Comparison of ENCODE assay signal across 30 mouse cellular contexts in the genomic region with DNA sequence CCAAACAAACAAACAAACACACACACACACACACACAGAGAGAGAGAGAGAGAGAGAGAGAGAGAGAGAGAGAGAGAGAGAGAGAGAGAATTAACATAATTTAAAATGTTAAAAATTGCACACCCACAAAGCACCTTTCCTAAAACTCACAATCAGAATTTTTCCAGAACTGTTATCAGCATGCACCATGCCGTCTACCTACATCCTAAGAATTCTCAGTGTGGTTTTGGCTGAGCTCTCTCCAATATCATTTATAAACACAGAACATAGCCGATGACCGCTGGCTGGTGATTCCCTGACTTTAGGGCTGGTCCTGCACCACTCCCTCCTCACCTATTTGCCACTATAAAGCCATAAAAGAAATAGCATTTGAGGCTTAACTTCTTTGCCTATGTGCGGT.
"Had no signal": no experiment of that assay in that cellular context is flagged by ENCODE, and none has a peak within 500 bp of the region (broad histone marks: within the 10 kb centered on the region; RNA-seq: fewer than 3 reads in every experiment).

No protein-coding gene starts in this region.

- DNase-seq: heart, postnatal 10 days; heart, postnatal 14 days; heart, postnatal 36 days; heart, postnatal 4 days; kidney, adult 11 months; kidney, adult 18-20 months; kidney, adult 2 months; kidney, adult 8-10 months; kidney, adult 9 months; kidney, postnatal 10 days; kidney, postnatal 14 days; kidney, postnatal 25 days; kidney, postnatal 36 days; kidney, postnatal 4 days; layer of hippocampus, adult 9-11 months; layer of hippocampus, postnatal 36 days had no signal

- H3K4me3 ChIP-seq: heart, embryonic 12.5 days; heart, embryonic 13.5 days; heart, embryonic 15.5 days; hindbrain, embryonic 10.5 days; hindbrain, embryonic 12.5 days; hindbrain, embryonic 13.5 days; hindbrain, embryonic 15.5 days; intestine, embryonic 15.5 days; kidney, embryonic 15.5 days; layer of hippocampus, adult 2 months; left cerebral cortex, adult 2 months had no signal

- H3K36me3 ChIP-seq: heart, embryonic 12.5 days; heart, embryonic 15.5 days; hindbrain, embryonic 10.5 days; hindbrain, embryonic 12.5 days; hindbrain, embryonic 13.5 days; hindbrain, embryonic 15.5 days; intestine, embryonic 15.5 days; kidney, embryonic 15.5 days had no signal

- H3K9ac ChIP-seq: heart, embryonic 12.5 days; heart, embryonic 13.5 days; heart, embryonic 15.5 days; hindbrain, embryonic 12.5 days; hindbrain, embryonic 13.5 days; hindbrain, embryonic 14.5 days; hindbrain, embryonic 15.5 days; intestine, embryonic 15.5 days; kidney, embryonic 15.5 days had no signal

- H3K27me3 ChIP-seq: heart, embryonic 15.5 days; intestine, embryonic 15.5 days; kidney, embryonic 15.5 days had no signal

- H3K27ac ChIP-seq: heart, embryonic 13.5 days; heart, embryonic 15.5 days; hindbrain, embryonic 10.5 days; hindbrain, embryonic 12.5 days; hindbrain, embryonic 13.5 days; hindbrain, embryonic 14.5 days; hindbrain, embryonic 15.5 days; hindbrain, postnatal 0 days; intestine, embryonic 15.5 days; kidney, embryonic 15.5 days; kidney, postnatal 0 days; layer of hippocampus, adult 2 months; left cerebral cortex, adult 2 months had no signal

- H3K9me3 ChIP-seq: heart, embryonic 12.5 days; heart, embryonic 13.5 days; heart, embryonic 15.5 days; hindbrain, embryonic 10.5 days; hindbrain, embryonic 12.5 days; hindbrain, embryonic 13.5 days; hindbrain, embryonic 15.5 days; intestine, embryonic 15.5 days; kidney, embryonic 15.5 days had no signal
